Mouse (Mus musculus): ENCODE data around the gene Picalm. TPM values are rescaled to one million over a fixed set of nuclear protein-coding genes. Genes with fewer than 3 reads are reported as not detected.

Gene Picalm
- total RNA-seq, 1 experiment: 125 TPM

- Histone ChIP-seq H3K27ac (ENCODE audit: insufficient read depth, low read depth, low read length, poor library complexity, severe bottlenecking) (no peak overlapping the region), H3K4me1 (ENCODE audit: control insufficient read depth in 2 of 2, insufficient read depth in 2 of 2, low read length in 2 of 2, poor library complexity in 1 of 2) (no peaks in the 10 kb centered on the region; a peak in 1 of 4 replicates), H3K9me3 (ENCODE audit: control insufficient read depth, insufficient read depth, low read depth, low read length) (no peaks in the 10 kb centered on the region), H3K36me3 (ENCODE audit: control insufficient read depth, insufficient read depth, low read length, poor library complexity, severe bottlenecking) (no peaks in the 10 kb centered on the region), H3K9ac (ENCODE audit: insufficient read depth, low read depth, low read length, poor library complexity, severe bottlenecking) (no peak overlapping the region), H3K4me3 (ENCODE audit: insufficient read depth in 1 of 2, low read depth in 1 of 2, low read length in 2 of 2, poor library complexity in 1 of 2, severe bottlenecking in 1 of 2) (no peak overlapping the region)
- DNase-seq (ENCODE audit: low read depth, low spot score): no peak
- TF ChIP-seq ZC3H11A (IDR thresholded peaks at IDR 0.05; ENCODE audit: borderline replicate concordance, low read depth, low read length): no peak
- TF ChIP-seq ZNF384 (IDR thresholded peaks at IDR 0.05; ENCODE audit: low read depth, low read length): no peak
- TF ChIP-seq MAFK (IDR thresholded peaks at IDR 0.05; ENCODE audit: insufficient read depth, low read depth, low read length): no peak
- TF ChIP-seq CHD2 (IDR thresholded peaks at IDR 0.05; ENCODE audit: low read depth, low read length): no peak
- TF ChIP-seq HCFC1 (IDR thresholded peaks at IDR 0.05; ENCODE audit: borderline replicate concordance, insufficient read depth, low read length): no peak
- in situ Hi-C loops (cut with MboI; ENCODE audit: low sequenced_read_pairs in 2 of 2, unreplicated experiment in 2 of 2): no loop called here
Observed at GRCm38 (mm10) chr7:90136736-90137135, 6.7 kb downstream of the Picalm start.

GRCm38 (mm10) chr7:90138359-90138758 is 8.3 kb downstream of the Picalm start:
- no peak for TF ChIP-seq MAFK (IDR thresholded peaks at IDR 0.05; ENCODE audit: insufficient read depth, low read depth, low read length)
- no peak for TF ChIP-seq HCFC1 (IDR thresholded peaks at IDR 0.05; ENCODE audit: borderline replicate concordance, insufficient read depth, low read length)
- TF ChIP-seq ZC3H11A (IDR thresholded peaks at IDR 0.05; ENCODE audit: borderline replicate concordance, low read depth, low read length): no peak
- no peak for TF ChIP-seq CHD2 (IDR thresholded peaks at IDR 0.05; ENCODE audit: low read depth, low read length)
- TF ChIP-seq ZNF384 (IDR thresholded peaks at IDR 0.05; ENCODE audit: low read depth, low read length): no peak
- H3K9ac ChIP-seq (ENCODE audit: insufficient read depth, low read depth, low read length, poor library complexity, severe bottlenecking): no peak overlapping the region
- in situ Hi-C loops (cut with MboI; ENCODE audit: low sequenced_read_pairs in 2 of 2, unreplicated experiment in 2 of 2): no loop called here
- H3K4me3 ChIP-seq (ENCODE audit: insufficient read depth in 1 of 2, low read depth in 1 of 2, low read length in 2 of 2, poor library complexity in 1 of 2, severe bottlenecking in 1 of 2): no peak overlapping the region
- DNase-seq (ENCODE audit: low read depth, low spot score): no peak
- H3K4me1 ChIP-seq (ENCODE audit: control insufficient read depth in 2 of 2, insufficient read depth in 2 of 2, low read length in 2 of 2, poor library complexity in 1 of 2): no peaks in the 10 kb centered on the region; a peak in 1 of 4 replicates
- H3K9me3 ChIP-seq (ENCODE audit: control insufficient read depth, insufficient read depth, low read depth, low read length): no peaks in the 10 kb centered on the region
- H3K36me3 ChIP-seq (ENCODE audit: control insufficient read depth, insufficient read depth, low read length, poor library complexity, severe bottlenecking): no peaks in the 10 kb centered on the region
- H3K27ac ChIP-seq (ENCODE audit: insufficient read depth, low read depth, low read length, poor library complexity, severe bottlenecking): no peak overlapping the region

- TF ChIP-seq ZC3H11A (IDR thresholded peaks at IDR 0.05; ENCODE audit: borderline replicate concordance, low read depth, low read length) (no peak), MAFK (IDR thresholded peaks at IDR 0.05; ENCODE audit: insufficient read depth, low read depth, low read length) (no peak), HCFC1 (IDR thresholded peaks at IDR 0.05; ENCODE audit: borderline replicate concordance, insufficient read depth, low read length) (no peak), CHD2 (IDR thresholded peaks at IDR 0.05; ENCODE audit: low read depth, low read length) (no peak), ZNF384 (IDR thresholded peaks at IDR 0.05; ENCODE audit: low read depth, low read length) (no peak)
- H3K4me3 ChIP-seq (ENCODE audit: insufficient read depth in 1 of 2, low read depth in 1 of 2, low read length in 2 of 2, poor library complexity in 1 of 2, severe bottlenecking in 1 of 2): no peak overlapping the region
- H3K9ac ChIP-seq (ENCODE audit: insufficient read depth, low read depth, low read length, poor library complexity, severe bottlenecking): no peak overlapping the region
- no peaks in the 10 kb centered on the region for H3K9me3 ChIP-seq (ENCODE audit: control insufficient read depth, insufficient read depth, low read depth, low read length)
- in situ Hi-C loops (cut with MboI; ENCODE audit: low sequenced_read_pairs in 2 of 2, unreplicated experiment in 2 of 2): no loop called here
- no peaks in the 10 kb centered on the region; a peak in 1 of 4 replicates for H3K4me1 ChIP-seq (ENCODE audit: control insufficient read depth in 2 of 2, insufficient read depth in 2 of 2, low read length in 2 of 2, poor library complexity in 1 of 2)
- no peaks in the 10 kb centered on the region for H3K36me3 ChIP-seq (ENCODE audit: control insufficient read depth, insufficient read depth, low read length, poor library complexity, severe bottlenecking)
- no peak overlapping the region for H3K27ac ChIP-seq (ENCODE audit: insufficient read depth, low read depth, low read length, poor library complexity, severe bottlenecking)
- DNase-seq (ENCODE audit: low read depth, low spot score): no peak
Observed at GRCm38 (mm10) chr7:90140290-90140689, 10.3 kb downstream of the Picalm start.

GRCm38 (mm10) chr7:90144275-90144674 is 14.3 kb downstream of the Picalm start:
- in situ Hi-C loops (cut with MboI; ENCODE audit: low sequenced_read_pairs in 2 of 2, unreplicated experiment in 2 of 2): no loop called here

GRCm38 (mm10) chr7:90144971-90145370 is 15.0 kb downstream of the Picalm start:
- H3K4me3 ChIP-seq (ENCODE audit: insufficient read depth in 1 of 2, low read depth in 1 of 2, low read length in 2 of 2, poor library complexity in 1 of 2, severe bottlenecking in 1 of 2): no peak overlapping the region
- in situ Hi-C loops (cut with MboI; ENCODE audit: low sequenced_read_pairs in 2 of 2, unreplicated experiment in 2 of 2): no loop called here
- H3K9ac ChIP-seq (ENCODE audit: insufficient read depth, low read depth, low read length, poor library complexity, severe bottlenecking): no peak overlapping the region
- DNase-seq (ENCODE audit: low read depth, low spot score): no peak
- no peak for TF ChIP-seq HCFC1 (IDR thresholded peaks at IDR 0.05; ENCODE audit: borderline replicate concordance, insufficient read depth, low read length)
- H3K9me3 ChIP-seq (ENCODE audit: control insufficient read depth, insufficient read depth, low read depth, low read length): no peaks in the 10 kb centered on the region
- peaks cover 2 to 3% of the 10 kb centered on the region in 2 experiments; a peak in 2 of 4 replicates for H3K4me1 ChIP-seq (ENCODE audit: control insufficient read depth in 2 of 2, insufficient read depth in 2 of 2, low read length in 2 of 2, poor library complexity in 1 of 2)
- no peaks in the 10 kb centered on the region for H3K36me3 ChIP-seq (ENCODE audit: control insufficient read depth, insufficient read depth, low read length, poor library complexity, severe bottlenecking)
- no peak overlapping the region for H3K27ac ChIP-seq (ENCODE audit: insufficient read depth, low read depth, low read length, poor library complexity, severe bottlenecking)

More at GRCm38 (mm10) chr7:90144275-90144674, 14.3 kb downstream of the Picalm start:
- Histone ChIP-seq H3K4me3 (ENCODE audit: insufficient read depth in 1 of 2, low read depth in 1 of 2, low read length in 2 of 2, poor library complexity in 1 of 2, severe bottlenecking in 1 of 2) (no peak overlapping the region), H3K9ac (ENCODE audit: insufficient read depth, low read depth, low read length, poor library complexity, severe bottlenecking) (no peak overlapping the region), H3K36me3 (ENCODE audit: control insufficient read depth, insufficient read depth, low read length, poor library complexity, severe bottlenecking) (no peaks in the 10 kb centered on the region), H3K27ac (ENCODE audit: insufficient read depth, low read depth, low read length, poor library complexity, severe bottlenecking) (no peak overlapping the region), H3K4me1 (ENCODE audit: control insufficient read depth in 2 of 2, insufficient read depth in 2 of 2, low read length in 2 of 2, poor library complexity in 1 of 2) (peaks cover 2 to 3% of the 10 kb centered on the region in 2 experiments; a peak in 2 of 4 replicates), H3K9me3 (ENCODE audit: control insufficient read depth, insufficient read depth, low read depth, low read length) (no peaks in the 10 kb centered on the region)
- no peak for DNase-seq (ENCODE audit: low read depth, low spot score)
- TF ChIP-seq ZNF384 (IDR thresholded peaks at IDR 0.05; ENCODE audit: low read depth, low read length): no peak
